Mouse (Mus musculus): ENCODE results near the gene I830077J02Rik. TPM values are rescaled to one million over a fixed set of nuclear protein-coding genes. Genes with fewer than 3 reads are reported as not detected.
A peak's percentile ranks its signal among the peaks of the same experiment; 100 is the strongest.
"Not testable (repeated sequence)": the region's sequence is repeated elsewhere in the genome, so short reads cannot be mapped to it uniquely, and the experiment has no call there.

The I830077J02Rik gene
- total RNA-seq, 2 experiments from 2014 or later = 0.69 to 1.4 TPM

DNA sequence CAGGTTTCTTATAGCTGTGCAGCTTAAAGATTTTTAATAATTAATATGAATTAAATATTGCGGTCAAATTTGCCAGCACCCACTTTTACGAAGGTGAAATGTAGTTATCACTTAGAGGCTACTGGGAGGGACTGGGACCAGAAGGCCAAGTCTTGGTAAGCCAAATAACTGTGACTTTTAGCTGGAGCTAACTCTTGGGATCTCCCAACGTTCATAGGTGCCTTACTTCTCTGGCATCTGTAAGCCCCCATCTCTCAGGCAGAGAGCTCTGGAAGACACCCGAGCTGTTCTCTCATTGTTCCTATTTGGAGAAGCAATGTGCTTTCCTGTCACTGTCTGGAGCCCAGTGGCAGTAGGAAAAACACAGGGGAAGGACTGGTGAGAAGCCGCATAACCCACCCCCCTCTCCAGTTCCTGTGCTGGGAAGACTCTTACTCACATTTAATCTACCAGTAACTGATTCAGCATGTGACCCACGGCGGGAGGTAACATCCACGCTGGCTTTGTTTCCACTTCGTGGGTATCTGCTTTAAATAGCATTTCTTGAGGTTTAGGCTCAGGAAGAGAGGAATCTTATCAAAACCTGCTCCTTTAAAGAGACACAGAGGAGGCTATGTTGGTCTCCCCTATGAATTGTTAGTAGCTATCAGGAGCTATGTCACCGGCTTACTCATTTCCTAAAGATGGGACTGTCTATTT is 14.7 kb downstream of the I830077J02Rik start:
- no peak for DNase-seq

DNA sequence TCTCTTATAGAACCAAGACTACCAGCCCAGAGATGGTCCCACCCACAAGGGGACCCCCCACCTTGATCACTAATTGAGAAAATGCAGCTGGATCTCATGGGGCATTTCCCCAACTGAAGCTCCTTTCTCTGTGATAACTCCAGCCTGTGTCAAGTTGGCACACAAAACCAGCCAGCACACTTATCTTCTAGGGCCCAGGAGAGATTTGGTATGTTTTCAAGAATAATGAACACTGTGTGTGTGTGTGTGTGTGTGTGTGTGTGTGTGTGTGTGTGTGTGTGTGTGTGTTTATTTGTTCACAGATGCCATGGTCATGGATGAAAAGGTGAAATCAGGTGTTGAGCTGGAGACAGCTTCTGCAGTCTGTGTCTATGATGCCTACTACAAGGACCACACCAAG is 16.0 kb downstream of the I830077J02Rik start:
- DNase-seq = not testable (repeated sequence)

- no peak for DNase-seq
Observed at GRCm38 (mm10) chr3:105915281-105915680, 17.2 kb downstream of the I830077J02Rik start.

DNA sequence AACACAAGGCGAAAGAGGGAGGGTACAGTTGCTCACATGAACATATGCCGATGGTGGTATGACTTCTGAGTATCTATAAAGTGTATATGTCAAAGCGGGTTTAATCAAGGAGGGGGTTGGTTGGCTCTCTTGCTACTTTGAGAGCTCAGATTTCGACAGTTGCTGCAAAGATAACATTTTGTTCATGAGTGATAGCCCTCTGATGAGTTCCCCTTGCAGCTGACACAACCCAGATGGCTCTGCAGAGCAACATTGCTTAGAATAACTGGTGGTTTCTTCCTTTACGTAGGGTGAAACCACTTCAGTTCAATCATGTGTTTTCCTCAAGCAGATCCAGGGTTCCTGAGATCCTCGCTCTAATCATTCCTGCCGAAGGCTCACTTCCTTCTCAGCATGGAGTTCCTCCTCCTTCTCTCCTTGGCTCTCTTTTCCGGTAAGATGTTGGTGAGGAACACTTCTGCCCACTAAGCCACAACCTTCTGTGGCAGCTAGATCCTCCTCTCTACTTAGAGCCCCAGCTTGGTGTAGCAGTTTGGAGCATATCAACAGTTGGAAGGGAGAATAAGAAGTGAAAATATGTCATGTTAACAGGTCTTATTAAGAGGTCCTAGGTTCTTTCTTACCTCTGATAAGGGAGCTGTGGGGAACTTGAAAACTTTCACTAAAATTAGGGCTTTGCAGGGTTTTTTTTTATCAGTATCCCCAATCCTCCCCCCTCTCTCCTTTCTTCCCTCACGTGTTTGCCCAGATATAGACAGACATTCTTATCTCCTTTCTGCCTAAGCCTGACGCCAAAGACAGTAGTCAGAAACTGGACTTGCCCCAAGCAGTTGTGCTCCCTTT is 18.4 kb downstream of the I830077J02Rik start:
- DNase-seq = no peak

DNA sequence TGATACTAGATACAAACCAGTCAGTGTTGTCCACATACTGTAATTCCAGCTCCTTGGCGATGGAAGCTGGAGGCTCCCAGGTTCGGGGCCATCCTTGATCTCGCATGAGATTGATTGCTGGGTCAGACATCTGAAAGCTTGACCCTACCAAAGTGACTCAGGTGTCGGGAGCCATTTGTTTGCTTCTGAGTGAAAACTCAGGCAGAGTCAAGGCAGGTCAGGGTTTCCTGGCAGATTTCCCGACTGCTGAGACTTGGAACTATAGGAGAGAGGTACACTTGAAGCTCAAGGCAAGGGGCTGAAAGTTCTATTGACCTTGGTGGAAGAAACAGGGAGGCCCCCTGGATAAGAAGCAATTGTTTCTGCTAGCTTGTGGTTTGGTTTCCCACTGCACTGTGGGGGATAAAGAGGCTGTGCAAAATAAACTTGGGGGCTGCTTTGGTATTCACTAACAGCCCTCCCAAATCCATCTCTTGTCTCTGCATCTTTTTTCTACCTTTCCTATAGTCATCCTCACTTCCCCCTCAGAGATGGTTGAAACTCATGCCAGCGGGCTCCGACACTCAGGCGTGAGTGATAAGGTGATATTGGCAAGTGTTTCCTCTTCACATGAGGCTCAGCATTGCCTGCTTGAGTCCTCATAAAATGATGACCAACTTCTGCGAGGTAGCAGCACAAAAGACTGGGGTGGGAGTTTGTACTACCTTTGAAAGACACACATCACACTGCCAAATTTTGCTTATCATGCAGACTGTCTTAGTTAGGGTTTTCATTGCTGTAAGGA is 20.2 kb downstream of the I830077J02Rik start:
- DNase-seq = no peak

- DNase-seq = no peak
Observed at GRCm38 (mm10) chr3:105910519-105911190, 21.8 kb downstream of the I830077J02Rik start.

DNA sequence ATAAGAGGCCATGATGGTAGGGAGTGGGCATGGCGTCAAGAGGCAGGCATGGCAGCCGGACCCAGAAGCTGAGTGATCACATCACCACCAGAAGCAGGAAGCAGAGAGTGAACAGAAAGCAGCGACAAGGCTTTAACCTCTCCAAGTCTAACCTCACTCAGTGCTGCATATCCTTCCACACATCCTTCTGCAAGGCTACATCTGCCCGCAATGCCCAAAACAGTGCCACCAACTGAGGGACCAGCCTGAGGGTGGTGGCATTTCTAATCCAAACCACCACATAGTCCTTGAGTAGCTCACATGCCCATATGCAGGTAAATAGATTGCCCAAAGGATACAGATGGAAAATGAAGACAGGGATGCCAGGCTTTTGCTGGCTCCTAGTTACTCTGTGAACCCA is 23.5 kb downstream of the I830077J02Rik start:
- DNase-seq = no peak

DNA sequence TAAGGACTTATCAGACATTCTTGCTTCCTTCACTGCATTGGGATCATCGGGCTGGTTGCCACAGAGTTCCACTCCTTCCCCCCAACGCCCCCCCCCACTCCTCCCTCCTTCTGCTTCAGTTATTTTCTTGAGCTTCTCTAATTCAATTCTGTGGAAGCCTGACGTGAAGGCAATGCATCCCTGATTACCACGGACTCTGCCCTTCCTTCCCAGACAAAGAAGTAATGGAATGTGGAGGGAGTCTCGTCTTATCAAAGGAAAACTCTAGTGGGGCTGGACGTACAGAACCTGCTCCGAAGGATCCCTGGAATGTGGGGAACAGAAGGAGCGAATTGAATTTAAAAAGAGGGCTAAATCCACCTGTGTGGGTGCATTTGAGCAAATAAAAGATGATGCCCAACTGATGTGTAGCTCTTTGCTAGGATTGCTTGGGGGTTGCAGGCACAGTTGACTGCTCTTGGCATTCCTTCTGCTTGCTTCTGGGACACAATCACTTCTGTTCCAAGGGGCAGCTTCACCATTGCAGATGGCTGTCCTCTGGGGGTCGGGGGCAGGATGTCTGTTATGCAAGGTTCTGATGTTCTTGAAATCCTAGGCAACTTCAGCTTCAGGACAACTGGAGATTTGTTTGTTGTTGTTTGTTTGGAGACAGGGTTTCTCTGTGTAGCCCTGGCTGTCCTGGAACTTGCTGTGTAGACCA is 24.4 kb downstream of the I830077J02Rik start:
- no peak for DNase-seq

GRCm38 (mm10) chr3:105904721-105905120 is 27.7 kb downstream of the I830077J02Rik start:
- no peak for DNase-seq

DNA sequence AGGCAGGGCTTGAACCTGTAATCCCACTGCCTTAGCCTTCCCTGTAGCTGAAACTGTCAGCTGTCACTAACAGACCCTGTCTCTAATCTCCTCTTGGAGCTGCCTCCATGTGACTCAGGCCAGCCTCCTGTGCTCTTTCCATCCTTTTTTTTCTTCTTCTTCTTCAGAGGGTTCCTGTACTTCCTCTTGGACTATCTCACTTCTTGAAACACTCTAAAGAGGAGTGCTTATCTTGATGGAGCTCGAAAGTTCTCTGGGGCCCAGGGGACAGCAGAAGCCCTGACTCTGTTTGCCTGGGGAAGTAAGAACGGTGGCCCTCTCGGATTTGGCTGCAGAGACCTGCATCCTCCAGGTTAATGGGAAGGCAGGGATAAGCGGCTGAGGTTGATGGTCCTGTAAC is 28.3 kb downstream of the I830077J02Rik start:
- no peak for DNase-seq

DNA sequence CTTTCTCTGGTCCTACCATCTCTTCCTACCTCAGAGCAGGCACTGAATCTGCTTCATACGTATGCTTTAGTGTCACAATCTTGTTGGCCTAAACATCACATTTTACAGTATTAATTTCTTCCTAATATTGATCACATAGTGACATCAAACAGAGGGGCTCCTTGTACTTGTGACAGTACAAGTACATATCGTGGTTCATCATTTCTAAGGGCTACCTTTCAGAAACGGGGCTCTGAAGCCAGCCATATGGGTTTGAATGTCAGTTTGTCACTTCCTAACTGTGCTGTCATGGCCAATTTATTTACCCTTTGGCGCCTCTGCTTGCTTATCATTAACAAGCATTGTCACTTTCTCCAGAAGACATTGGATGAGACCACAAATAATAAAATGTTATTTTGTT is 31.0 kb downstream of the I830077J02Rik start:
- no peak for DNase-seq

DNA sequence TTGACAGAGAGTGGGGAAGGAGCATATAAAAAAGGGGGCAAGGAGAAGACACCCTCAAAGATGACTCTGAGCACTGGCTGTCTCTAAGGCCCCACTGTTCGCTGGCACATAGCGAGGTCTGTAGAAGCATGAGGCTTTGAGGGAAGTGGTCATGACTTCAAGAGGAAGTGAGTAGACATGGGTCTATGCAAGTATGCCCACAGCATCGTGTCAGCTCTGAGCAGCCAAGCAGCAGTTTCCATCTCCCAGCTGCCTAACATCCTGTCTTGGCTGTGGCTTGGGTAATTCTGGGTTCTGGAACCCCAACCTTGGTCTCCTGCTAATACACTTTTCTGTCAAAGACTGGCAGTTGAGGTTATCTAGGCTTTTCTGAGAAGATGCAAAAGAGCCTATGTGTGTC is 31.7 kb downstream of the I830077J02Rik start:
- DNase-seq = no peak

DNA sequence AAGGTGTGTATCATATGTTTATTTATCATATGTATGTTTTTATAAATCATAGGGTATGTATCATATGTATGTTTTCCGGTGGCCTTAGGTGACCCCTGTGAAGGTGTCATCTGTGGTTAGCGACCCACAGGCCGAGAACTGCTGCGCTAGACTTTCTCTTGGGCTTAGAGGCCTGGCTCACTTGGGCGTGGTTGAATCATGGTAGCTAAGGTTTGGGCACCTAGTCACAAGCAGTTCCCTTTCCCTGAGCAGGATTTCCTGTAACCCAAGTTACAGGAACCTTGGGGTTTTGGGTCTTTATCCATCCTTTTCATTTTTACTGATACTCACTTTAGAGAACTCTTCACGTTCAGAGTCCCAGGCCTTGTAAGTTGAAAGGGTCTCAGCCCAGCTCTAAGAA is 32.2 kb downstream of the I830077J02Rik start:
- no peak for DNase-seq

DNA sequence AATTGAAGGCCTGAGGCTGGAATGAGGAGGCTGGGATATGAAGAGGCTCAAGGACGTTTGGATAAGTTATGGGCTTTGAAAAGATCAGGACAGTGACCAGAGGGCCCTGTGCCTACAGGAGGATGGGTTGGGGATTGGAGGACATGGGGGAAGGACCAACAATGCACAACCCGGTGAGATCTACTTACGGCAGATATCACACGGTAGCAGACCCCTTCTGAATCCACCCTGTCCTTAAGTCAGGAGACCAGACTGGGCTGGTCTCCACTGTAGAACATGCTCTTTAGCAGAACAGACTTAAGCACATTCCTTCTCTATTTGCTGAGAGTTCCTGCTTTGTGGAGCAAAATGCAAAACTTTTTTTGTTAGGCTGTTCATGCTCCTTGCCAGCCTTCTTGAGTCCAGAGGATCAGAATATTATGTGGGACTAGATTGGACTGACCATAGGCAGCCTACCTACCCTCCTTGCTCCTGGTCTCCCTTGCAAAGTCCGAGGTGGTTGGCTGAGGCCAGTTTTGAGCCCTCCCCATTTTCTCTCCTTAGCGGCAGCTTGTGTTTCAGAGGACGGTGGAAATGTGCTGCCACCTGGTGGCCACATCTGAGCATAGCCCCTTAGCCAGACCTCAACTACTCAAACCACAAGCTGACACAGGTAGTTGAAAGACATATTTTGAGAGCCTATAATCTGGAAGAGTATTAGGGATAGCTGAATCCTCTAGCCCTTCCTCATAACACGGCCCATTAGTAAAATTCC is 32.9 kb downstream of the I830077J02Rik start:
- peak; percentile 90 for DNase-seq

DNA sequence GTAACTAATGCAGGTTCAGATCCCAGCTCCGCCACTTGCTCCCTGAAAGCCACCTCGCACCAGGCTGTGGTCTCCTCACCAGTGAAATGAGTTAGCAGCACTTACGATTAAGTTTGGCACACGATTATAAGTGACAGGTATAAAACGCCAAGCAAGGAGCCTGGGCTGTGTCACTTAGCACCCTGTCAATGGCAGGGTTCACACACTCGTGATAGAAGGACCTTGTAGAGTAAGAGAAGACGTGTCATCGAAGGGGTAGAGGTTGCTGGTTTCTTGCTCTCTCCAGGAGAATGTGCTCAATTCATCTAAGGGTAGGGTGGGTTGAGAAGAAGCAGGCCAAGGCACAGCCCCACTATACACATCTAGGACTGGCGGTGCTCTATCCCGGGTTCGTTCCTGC is 33.6 kb downstream of the I830077J02Rik start:
- DNase-seq = peak; percentile 48

- peak; percentile 37 for DNase-seq
Observed at GRCm38 (mm10) chr3:105898325-105898724, 34.1 kb downstream of the I830077J02Rik start.

DNA sequence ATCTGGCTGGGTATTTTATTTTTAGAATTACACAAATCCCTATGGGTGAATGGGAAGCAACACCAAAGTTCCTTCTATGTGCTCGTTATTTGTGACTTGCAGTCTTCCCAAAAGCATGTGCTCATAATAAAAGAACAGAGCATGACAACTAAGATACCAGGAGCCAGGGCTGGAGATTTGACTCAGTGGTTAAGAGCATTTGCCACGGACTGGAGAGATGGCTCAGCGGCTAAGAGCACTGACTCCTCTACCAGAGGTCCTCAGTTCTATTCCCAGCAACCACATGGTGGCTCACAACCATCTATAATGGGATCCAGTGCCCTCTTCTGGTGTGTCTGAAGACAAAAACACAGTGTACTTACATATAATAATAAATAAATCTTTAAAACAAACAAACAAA is 35.7 kb downstream of the I830077J02Rik start:
- DNase-seq = no peak

DNA sequence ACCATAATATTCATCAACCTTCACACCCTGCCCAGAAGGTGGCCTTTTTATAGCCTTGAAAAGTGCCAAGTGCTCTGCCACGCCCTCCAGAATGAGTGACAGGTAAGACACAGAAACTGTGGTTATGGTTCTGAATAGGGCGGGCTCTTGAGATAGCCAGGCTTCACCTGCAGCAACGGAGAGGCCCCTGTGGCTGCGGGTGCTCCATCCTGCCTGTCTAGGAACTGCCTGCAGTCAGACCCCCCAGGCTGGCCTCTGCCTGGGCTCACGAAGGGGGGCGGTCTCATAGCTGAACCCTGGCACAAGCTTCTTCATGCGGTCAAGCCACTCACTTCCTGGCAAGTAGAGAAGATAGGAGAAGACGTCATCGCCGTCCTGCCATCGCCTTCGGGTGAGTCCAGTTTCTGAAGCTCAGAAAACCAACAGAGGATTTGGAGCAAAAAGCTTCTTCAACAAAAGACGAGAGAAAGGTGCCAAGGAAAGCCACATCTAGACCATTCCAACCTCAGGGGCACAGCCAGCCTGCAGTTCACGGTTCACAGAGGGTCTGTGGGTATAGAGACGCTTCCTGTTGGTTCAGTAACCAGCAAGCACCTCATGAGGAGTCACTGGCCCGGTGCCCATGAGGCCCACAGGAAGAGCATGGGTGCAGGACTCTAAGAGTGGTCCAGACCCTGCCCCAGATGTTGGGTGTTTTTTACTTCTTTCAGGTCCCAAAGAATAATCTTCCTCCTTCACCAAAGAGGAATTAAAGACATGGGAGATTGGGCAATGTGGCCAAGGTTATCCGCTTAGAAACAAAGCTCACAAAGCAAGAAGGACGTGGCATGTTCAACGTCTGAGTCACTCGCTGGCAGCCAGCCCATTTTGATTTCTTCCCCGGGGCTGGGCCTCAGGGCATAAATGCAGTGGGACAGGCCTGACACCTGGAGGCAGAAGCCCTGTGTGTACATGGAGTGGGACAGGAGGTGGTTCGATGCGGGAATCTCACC is 37.6 kb downstream of the I830077J02Rik start:
- DNase-seq = peak; percentile 98

- peak; percentile 64 for DNase-seq
Observed at GRCm38 (mm10) chr3:105893941-105894391, 38.5 kb downstream of the I830077J02Rik start.
